Mouse (Mus musculus): ENCODE measurements around the gene Kif19a. TPM values are rescaled to one million over a fixed set of nuclear protein-coding genes. Genes with fewer than 3 reads are reported as not detected.

Gene Kif19a
- polyA plus RNA-seq, 1 experiment, result 1.0 TPM

- TF ChIP-seq POLR2A (IDR thresholded peaks at IDR 0.05; ENCODE audit: insufficient read depth, low read length) (no peak), CTCF (IDR thresholded peaks at IDR 0.05; ENCODE audit: low read depth, low read length) (no peak), EP300 (IDR thresholded peaks at IDR 0.05; ENCODE audit: insufficient read depth, low read depth, low read length) (no peak)
- Histone ChIP-seq H3K27me3 (ENCODE audit: control insufficient read depth, insufficient read depth, low read length, poor library complexity, severe bottlenecking) (no peaks in the 10 kb centered on the region; the same call in 1 of the 2 replicates), H3K27ac (ENCODE audit: insufficient read depth, low read length) (no peak overlapping the region), H3K4me3 (ENCODE audit: low read depth, low read length) (peak overlapping the region; percentile 21), H3K4me1 (ENCODE audit: control insufficient read depth, insufficient read depth, low read length) (peaks cover 10% of the 10 kb centered on the region), H3K36me3 (ENCODE audit: control insufficient read depth, insufficient read depth, low read length, poor library complexity, severe bottlenecking) (no peaks in the 10 kb centered on the region), H3K9me3 (replicated peaks; ENCODE audit: control insufficient read depth, insufficient read depth, low read length, poor library complexity, severe bottlenecking) (no peaks in the 10 kb centered on the region), H3K9ac (ENCODE audit: low read depth, poor library complexity, severe bottlenecking) (peak overlapping the region; percentile 6; the same call in 1 of the 2 replicates)
Measured at GRCm38 (mm10) chr11:114786326-114786725, 21.1 kb downstream of the Kif19a start.

GRCm38 (mm10) chr11:114787611-114788010 lies 22.4 kb downstream of the Kif19a start:
- Histone ChIP-seq H3K4me3 (ENCODE audit: low read depth, low read length) (no peak overlapping the region), H3K27ac (ENCODE audit: insufficient read depth, low read length) (no peak overlapping the region), H3K36me3 (ENCODE audit: control insufficient read depth, insufficient read depth, low read length, poor library complexity, severe bottlenecking) (no peaks in the 10 kb centered on the region), H3K9me3 (replicated peaks; ENCODE audit: control insufficient read depth, insufficient read depth, low read length, poor library complexity, severe bottlenecking) (no peaks in the 10 kb centered on the region), H3K9ac (ENCODE audit: low read depth, poor library complexity, severe bottlenecking) (no peak overlapping the region), H3K4me1 (ENCODE audit: control insufficient read depth, insufficient read depth, low read length) (peaks cover 10% of the 10 kb centered on the region), H3K27me3 (ENCODE audit: control insufficient read depth, insufficient read depth, low read length, poor library complexity, severe bottlenecking) (peaks cover 4% of the 10 kb centered on the region; the same call in 1 of the 2 replicates)
- TF ChIP-seq EP300 (IDR thresholded peaks at IDR 0.05; ENCODE audit: insufficient read depth, low read depth, low read length), result no peak
- TF ChIP-seq POLR2A (IDR thresholded peaks at IDR 0.05; ENCODE audit: insufficient read depth, low read length), result no peak
- TF ChIP-seq CTCF (IDR thresholded peaks at IDR 0.05; ENCODE audit: low read depth, low read length), result no peak

GRCm38 (mm10) chr11:114789061-114789714 lies 24.0 kb downstream of the Kif19a start:
- Histone ChIP-seq H3K4me3 (ENCODE audit: low read depth, low read length) (no peak overlapping the region), H3K4me1 (ENCODE audit: control insufficient read depth, insufficient read depth, low read length) (peaks cover 10% of the 10 kb centered on the region), H3K36me3 (ENCODE audit: control insufficient read depth, insufficient read depth, low read length, poor library complexity, severe bottlenecking) (no peaks in the 10 kb centered on the region), H3K9me3 (replicated peaks; ENCODE audit: control insufficient read depth, insufficient read depth, low read length, poor library complexity, severe bottlenecking) (no peaks in the 10 kb centered on the region), H3K27me3 (ENCODE audit: control insufficient read depth, insufficient read depth, low read length, poor library complexity, severe bottlenecking) (peaks cover 4% of the 10 kb centered on the region; the same call in 1 of the 2 replicates), H3K27ac (ENCODE audit: insufficient read depth, low read length) (no peak overlapping the region), H3K9ac (ENCODE audit: low read depth, poor library complexity, severe bottlenecking) (no peak overlapping the region)
- 0 out of 2 replicates have a peak, but pooled peaks have one; percentile 11 for TF ChIP-seq EP300 (IDR thresholded peaks at IDR 0.05; ENCODE audit: insufficient read depth, low read depth, low read length)
- peak; percentile 96 for TF ChIP-seq CTCF (IDR thresholded peaks at IDR 0.05; ENCODE audit: low read depth, low read length)
- no peak for TF ChIP-seq POLR2A (IDR thresholded peaks at IDR 0.05; ENCODE audit: insufficient read depth, low read length)

- no peaks in the 10 kb centered on the region for H3K36me3 ChIP-seq (ENCODE audit: control insufficient read depth, insufficient read depth, low read length, poor library complexity, severe bottlenecking)
- H3K9me3 ChIP-seq (replicated peaks; ENCODE audit: control insufficient read depth, insufficient read depth, low read length, poor library complexity, severe bottlenecking), result no peaks in the 10 kb centered on the region
- H3K4me1 ChIP-seq (ENCODE audit: control insufficient read depth, insufficient read depth, low read length), result peaks cover 10% of the 10 kb centered on the region
- no peak overlapping the region for H3K4me3 ChIP-seq (ENCODE audit: low read depth, low read length)
- H3K9ac ChIP-seq (ENCODE audit: low read depth, poor library complexity, severe bottlenecking), result no peak overlapping the region
- TF ChIP-seq EP300 (IDR thresholded peaks at IDR 0.05; ENCODE audit: insufficient read depth, low read depth, low read length) (no peak), CTCF (IDR thresholded peaks at IDR 0.05; ENCODE audit: low read depth, low read length) (no peak), POLR2A (IDR thresholded peaks at IDR 0.05; ENCODE audit: insufficient read depth, low read length) (no peak)
- no peak overlapping the region for H3K27ac ChIP-seq (ENCODE audit: insufficient read depth, low read length)
- peaks cover 4% of the 10 kb centered on the region; the same call in 1 of the 2 replicates for H3K27me3 ChIP-seq (ENCODE audit: control insufficient read depth, insufficient read depth, low read length, poor library complexity, severe bottlenecking)
Measured at GRCm38 (mm10) chr11:114789716-114790115, 24.5 kb downstream of the Kif19a start.

- no peaks in the 10 kb centered on the region for H3K9me3 ChIP-seq (replicated peaks; ENCODE audit: control insufficient read depth, insufficient read depth, low read length, poor library complexity, severe bottlenecking)
- no peak overlapping the region for H3K4me3 ChIP-seq (ENCODE audit: low read depth, low read length)
- H3K27ac ChIP-seq (ENCODE audit: insufficient read depth, low read length), result no peak overlapping the region
- TF ChIP-seq EP300 (IDR thresholded peaks at IDR 0.05; ENCODE audit: insufficient read depth, low read depth, low read length) (no peak), POLR2A (IDR thresholded peaks at IDR 0.05; ENCODE audit: insufficient read depth, low read length) (no peak), CTCF (IDR thresholded peaks at IDR 0.05; ENCODE audit: low read depth, low read length) (no peak)
- H3K9ac ChIP-seq (ENCODE audit: low read depth, poor library complexity, severe bottlenecking), result no peak overlapping the region
- peaks cover 10% of the 10 kb centered on the region for H3K4me1 ChIP-seq (ENCODE audit: control insufficient read depth, insufficient read depth, low read length)
- peaks cover 4% of the 10 kb centered on the region; the same call in 1 of the 2 replicates for H3K27me3 ChIP-seq (ENCODE audit: control insufficient read depth, insufficient read depth, low read length, poor library complexity, severe bottlenecking)
- no peaks in the 10 kb centered on the region for H3K36me3 ChIP-seq (ENCODE audit: control insufficient read depth, insufficient read depth, low read length, poor library complexity, severe bottlenecking)
Measured at GRCm38 (mm10) chr11:114790171-114790570, 25.0 kb downstream of the Kif19a start.

- Histone ChIP-seq H3K27me3 (ENCODE audit: control insufficient read depth, insufficient read depth, low read length, poor library complexity, severe bottlenecking) (peaks cover 4% of the 10 kb centered on the region; the same call in 1 of the 2 replicates), H3K36me3 (ENCODE audit: control insufficient read depth, insufficient read depth, low read length, poor library complexity, severe bottlenecking) (no peaks in the 10 kb centered on the region), H3K4me1 (ENCODE audit: control insufficient read depth, insufficient read depth, low read length) (peaks cover 10% of the 10 kb centered on the region), H3K4me3 (ENCODE audit: low read depth, low read length) (no peak overlapping the region), H3K9ac (ENCODE audit: low read depth, poor library complexity, severe bottlenecking) (no peak overlapping the region), H3K27ac (ENCODE audit: insufficient read depth, low read length) (no peak overlapping the region), H3K9me3 (replicated peaks; ENCODE audit: control insufficient read depth, insufficient read depth, low read length, poor library complexity, severe bottlenecking) (no peaks in the 10 kb centered on the region)
- TF ChIP-seq CTCF (IDR thresholded peaks at IDR 0.05; ENCODE audit: low read depth, low read length), result peak; percentile 47
- TF ChIP-seq POLR2A (IDR thresholded peaks at IDR 0.05; ENCODE audit: insufficient read depth, low read length), result no peak
- TF ChIP-seq EP300 (IDR thresholded peaks at IDR 0.05; ENCODE audit: insufficient read depth, low read depth, low read length), result no peak
Measured at GRCm38 (mm10) chr11:114790841-114791240, 25.7 kb downstream of the Kif19a start.
